Mouse (Mus musculus): ENCODE data around the gene Gsn. TPM values are rescaled to one million over a fixed set of nuclear protein-coding genes. Genes with fewer than 3 reads are reported as not detected.

Gene Gsn
- polyA plus RNA-seq, 1 experiment from 2014 or later: 56.1 TPM

- Histone ChIP-seq H3K4me2 (ENCODE audit: low read depth, low read length) (no peak overlapping the region), H3K9me3 (ENCODE audit: low read length) (no peaks in the 10 kb centered on the region), H3K4me3 (ENCODE audit: low read depth, low read length) (no peak overlapping the region), H3K9ac (replicated peaks) (no peak overlapping the region), H3K27ac (ENCODE audit: low read depth) (no peak overlapping the region), H3K4me1 (ENCODE audit: insufficient read depth) (peaks cover 3% of the 10 kb centered on the region; the same call in 1 of the 2 replicates), H3K36me3 (replicated peaks; ENCODE audit: insufficient read depth, low read length) (peaks cover 4% of the 10 kb centered on the region; the same call in 1 of the 2 replicates), H3K27me3 (ENCODE audit: insufficient read depth, low read length) (no peaks in the 10 kb centered on the region)
- WGBS (ENCODE audit: insufficient replicate concordance): 83% methylated on average over 12 of the region's 12 CpGs
- no peak for DNase-seq
- ATAC-seq: no peak
- TF ChIP-seq EP300 (IDR thresholded peaks at IDR 0.05; ENCODE audit: low read depth) (no peak), CTCF (IDR thresholded peaks at IDR 0.05; ENCODE audit: low read depth) (no peak)
Observed at GRCm38 (mm10) chr2:35287017-35287620, 30.9 kb downstream of the Gsn start.

- DNase-seq: peak; percentile 86
- ATAC-seq: peak; percentile 56
- Histone ChIP-seq H3K9me3 (ENCODE audit: low read length) (no peaks in the 10 kb centered on the region), H3K9ac (replicated peaks) (no peak overlapping the region), H3K27me3 (ENCODE audit: insufficient read depth, low read length) (no peaks in the 10 kb centered on the region), H3K4me3 (ENCODE audit: low read depth, low read length) (no peak overlapping the region), H3K27ac (ENCODE audit: low read depth) (no peak overlapping the region), H3K4me1 (ENCODE audit: insufficient read depth) (no peaks in the 10 kb centered on the region), H3K36me3 (replicated peaks; ENCODE audit: insufficient read depth, low read length) (peaks cover 8% of the 10 kb centered on the region; the same call in 1 of the 2 replicates), H3K4me2 (ENCODE audit: low read depth, low read length) (no peak overlapping the region)
- TF ChIP-seq CTCF (IDR thresholded peaks at IDR 0.05; ENCODE audit: low read depth): peak; percentile 89
- no peak for TF ChIP-seq EP300 (IDR thresholded peaks at IDR 0.05; ENCODE audit: low read depth)
- 42% methylated on average over 13 of the region's 13 CpGs for whole genome bisulfite sequencing (ENCODE audit: insufficient replicate concordance)
Observed at GRCm38 (mm10) chr2:35288758-35289635, 32.8 kb downstream of the Gsn start.

GRCm38 (mm10) chr2:35291856-35292255, 35.7 kb downstream of the Gsn start:
- Histone ChIP-seq H3K9me3 (ENCODE audit: low read length) (no peaks in the 10 kb centered on the region), H3K36me3 (replicated peaks; ENCODE audit: insufficient read depth, low read length) (peaks cover 8% of the 10 kb centered on the region), H3K4me3 (ENCODE audit: low read depth, low read length) (no peak overlapping the region), H3K27me3 (ENCODE audit: insufficient read depth, low read length) (no peaks in the 10 kb centered on the region), H3K4me1 (ENCODE audit: insufficient read depth) (no peaks in the 10 kb centered on the region), H3K9ac (replicated peaks) (no peak overlapping the region), H3K4me2 (ENCODE audit: low read depth, low read length) (no peak overlapping the region), H3K27ac (ENCODE audit: low read depth) (no peak overlapping the region)
- 19% methylated on average over 3 of the region's 3 CpGs for WGBS (ENCODE audit: insufficient replicate concordance)
- peak; percentile 72 for DNase-seq
- TF ChIP-seq CTCF (IDR thresholded peaks at IDR 0.05; ENCODE audit: low read depth): peak; percentile 87
- no peak for TF ChIP-seq EP300 (IDR thresholded peaks at IDR 0.05; ENCODE audit: low read depth)
- ATAC-seq: no peak

- peak; percentile 52; the same call in 1 of the 2 replicates for TF ChIP-seq EP300 (IDR thresholded peaks at IDR 0.05; ENCODE audit: low read depth)
- TF ChIP-seq CTCF (IDR thresholded peaks at IDR 0.05; ENCODE audit: low read depth): no peak
- 48% methylated on average over 3 of the region's 3 CpGs for WGBS (ENCODE audit: insufficient replicate concordance)
- Histone ChIP-seq H3K27ac (ENCODE audit: low read depth) (no peak overlapping the region), H3K9ac (replicated peaks) (no peak overlapping the region), H3K9me3 (ENCODE audit: low read length) (no peaks in the 10 kb centered on the region), H3K4me2 (ENCODE audit: low read depth, low read length) (no peak overlapping the region), H3K36me3 (replicated peaks; ENCODE audit: insufficient read depth, low read length) (peaks cover 9% of the 10 kb centered on the region), H3K4me1 (ENCODE audit: insufficient read depth) (no peaks in the 10 kb centered on the region), H3K27me3 (ENCODE audit: insufficient read depth, low read length) (no peaks in the 10 kb centered on the region), H3K4me3 (ENCODE audit: low read depth, low read length) (no peak overlapping the region)
- ATAC-seq (no peak), DNase-seq (no peak)
Observed at GRCm38 (mm10) chr2:35292700-35293099, 36.5 kb downstream of the Gsn start.

GRCm38 (mm10) chr2:35293291-35293690, 37.1 kb downstream of the Gsn start:
- H3K9me3 ChIP-seq (ENCODE audit: low read length): no peaks in the 10 kb centered on the region
- H3K4me2 ChIP-seq (ENCODE audit: low read depth, low read length): no peak overlapping the region
- H3K4me3 ChIP-seq (ENCODE audit: low read depth, low read length): no peak overlapping the region
- ATAC-seq: no peak
- H3K4me1 ChIP-seq (ENCODE audit: insufficient read depth): no peaks in the 10 kb centered on the region
- H3K9ac ChIP-seq (replicated peaks): no peak overlapping the region
- H3K36me3 ChIP-seq (replicated peaks; ENCODE audit: insufficient read depth, low read length): peaks cover 11% of the 10 kb centered on the region
- no peak for DNase-seq
- TF ChIP-seq EP300 (IDR thresholded peaks at IDR 0.05; ENCODE audit: low read depth) (no peak), CTCF (IDR thresholded peaks at IDR 0.05; ENCODE audit: low read depth) (no peak)
- H3K27me3 ChIP-seq (ENCODE audit: insufficient read depth, low read length): no peaks in the 10 kb centered on the region
- H3K27ac ChIP-seq (ENCODE audit: low read depth): no peak overlapping the region
- WGBS (ENCODE audit: insufficient replicate concordance): 79% methylated on average over 8 of the region's 8 CpGs

- Histone ChIP-seq H3K27me3 (ENCODE audit: insufficient read depth, low read length) (no peaks in the 10 kb centered on the region), H3K4me1 (ENCODE audit: insufficient read depth) (no peaks in the 10 kb centered on the region), H3K36me3 (replicated peaks; ENCODE audit: insufficient read depth, low read length) (peaks cover 18% of the 10 kb centered on the region), H3K4me2 (ENCODE audit: low read depth, low read length) (no peak overlapping the region), H3K9me3 (ENCODE audit: low read length) (no peaks in the 10 kb centered on the region), H3K27ac (ENCODE audit: low read depth) (no peak overlapping the region), H3K4me3 (ENCODE audit: low read depth, low read length) (no peak overlapping the region), H3K9ac (replicated peaks) (no peak overlapping the region)
- peak; percentile 84 for DNase-seq
- ATAC-seq: peak; percentile 76
- TF ChIP-seq CTCF (IDR thresholded peaks at IDR 0.05; ENCODE audit: low read depth) (peak; percentile 100), EP300 (IDR thresholded peaks at IDR 0.05; ENCODE audit: low read depth) (no peak)
- 26% methylated on average over 15 of the region's 15 CpGs for WGBS (ENCODE audit: insufficient replicate concordance)
Observed at GRCm38 (mm10) chr2:35297703-35298332, 41.6 kb downstream of the Gsn start.

Data from liver, postnatal 0 days (tissue).